8 mouse cellular contexts compared by ENCODE assay signal in genomic region chr2:33018026-33018425, GRCm38 (mm10). TPM values are rescaled to one million over a fixed set of nuclear protein-coding genes. Genes with fewer than 3 reads are reported as not detected.
DNase-seq lines count a peak whose midpoint lies in the region; ATAC-seq and TF ChIP-seq lines count a peak whose summit lies in the region.

No protein-coding gene starts in this region.

- H3K9ac ChIP-seq in CH12.LX (ENCODE audit: insufficient read depth, low read depth), result no peak overlapping the region

- H3K27ac ChIP-seq in CH12.LX (ENCODE audit: insufficient read depth, low read depth), result no peak overlapping the region

- TF ChIP-seq CTCF in CH12.LX (conservative IDR thresholded peaks at IDR 0.05 in 1 of 2, IDR thresholded peaks at IDR 0.05 in 1 of 2; ENCODE audit: low read depth in 2 of 2, low read length in 2 of 2), result no peak

- TF ChIP-seq POLR2A in CH12.LX (IDR thresholded peaks at IDR 0.05; ENCODE audit: low read depth, low read length), result no peak

- peaks cover 82% of the 10 kb centered on the region for H3K27me3 ChIP-seq in CH12.LX (replicated peaks)

- no peak overlapping the region for H3K4me3 ChIP-seq in CH12.LX (replicated peaks in 1 of 3; ENCODE audit: low read depth in 2 of 3, low read length in 2 of 3, poor library complexity in 1 of 3)

- no peaks in the 10 kb centered on the region for H3K79me2 ChIP-seq in CH12.LX (replicated peaks; ENCODE audit: control insufficient read depth, extremely low read depth, insufficient read depth, poor library complexity, severe bottlenecking)

- peaks cover 3% of the 10 kb centered on the region for H3K9me3 ChIP-seq in CH12.LX (replicated peaks; ENCODE audit: low read length)

- no peaks in the 10 kb centered on the region for H3K36me3 ChIP-seq in CH12.LX (replicated peaks in 1 of 2; ENCODE audit: control insufficient read depth in 1 of 2, insufficient read depth in 1 of 2, low read length in 1 of 2)

- H3K4me2 ChIP-seq in CH12.LX (ENCODE audit: insufficient read depth, low read depth, poor library complexity, severe bottlenecking), result no peak overlapping the region

- ATAC-seq in cerebellum, adult (ENCODE audit: insufficient number of reproducible peaks, low FRiP score, low TSS enrichment), result no peak

- WGBS in large intestine, adult 2 months, result 6% methylated on average over 6 of the region's 6 CpGs

- no peak for TF ChIP-seq EP300 in CH12.LX (IDR thresholded peaks at IDR 0.05; ENCODE audit: low read length)

- in situ Hi-C loops in CH12.LX (cut with MboI; ENCODE audit: low pct_ligation_motif_present, low pct_unique_long_range_greater_than_20kb, low sequenced_read_pairs), result no loop called here

- no peaks in the 10 kb centered on the region for H3K4me1 ChIP-seq in CH12.LX (ENCODE audit: control insufficient read depth in 1 of 2, insufficient read depth in 2 of 2)

- dilution Hi-C loops in CH12.LX (cut with MboI; ENCODE audit: extremely low pct_ligation_motif_present, extremely low pct_unique_long_range_greater_than_20kb, low sequenced_read_pairs), result no loop called here

- TF ChIP-seq RAD21 in CH12.LX (IDR thresholded peaks at IDR 0.05; ENCODE audit: low read depth, low read length), result no peak

- DNase-seq in heart, adult 8-10 months (ENCODE audit: low spot score), result peak; percentile 19
- DNase-seq in heart, adult 11 months, result no peak
- peak; percentile 34 for DNase-seq in CH12.LX (ENCODE audit: extremely low read depth)
- DNase-seq in embryo, embryonic 11 days, result peak; percentile 67
- peak; percentile 1 for DNase-seq in large intestine, adult 2 months (ENCODE audit: low read depth, low spot score)
- DNase-seq in thymus, postnatal 14 days, result peak; percentile 59
- no peak for DNase-seq in frontal cortex, postnatal 14 days (ENCODE audit: low spot score in 2 of 2)

TF ChIP-seq in CH12.LX, 34 proteins besides CTCF, POLR2A, EP300 and RAD21:
- TF ChIP-seq POLR2AphosphoS2 (IDR thresholded peaks at IDR 0.05; ENCODE audit: low read depth, low read length) (no peak), TBP (conservative IDR thresholded peaks at IDR 0.05; ENCODE audit: low read depth, low read length) (no peak), PAX5 (IDR thresholded peaks at IDR 0.05; ENCODE audit: low read length) (no peak), SIN3A (IDR thresholded peaks at IDR 0.05; ENCODE audit: low read length) (peak; percentile 98), MAX (IDR thresholded peaks at IDR 0.05; ENCODE audit: low read length) (no peak), MAFK (IDR thresholded peaks at IDR 0.05; ENCODE audit: insufficient replicate concordance, low read length) (no peak), NELFE (IDR thresholded peaks at IDR 0.05; ENCODE audit: low read depth, low read length) (no peak), MXI1 (IDR thresholded peaks at IDR 0.05; ENCODE audit: low read depth, low read length) (peak; percentile 97), NRF1 (IDR thresholded peaks at IDR 0.05; ENCODE audit: low read depth, low read length) (no peak), TCF12 (IDR thresholded peaks at IDR 0.05; ENCODE audit: low read depth, low read length) (no peak), RCOR1 (conservative IDR thresholded peaks at IDR 0.05; ENCODE audit: low read depth, low read length) (no peak)

RNA-seq across cellular contexts. Expression of gene Slc2a8, which starts 36.1 kb away (rescaled TPM):
- total RNA-seq in heart, adult 8-10 months (2022), result 10 to 100 TPM; 15.2 to 20.2 (median 17.1) TPM
- 3.8 and 5.6 TPM in 2 replicates for total RNA-seq in CH12.LX (2012; rRNA removed)
- 0.95 and 1.3 TPM in 2 replicates for total RNA-seq in CH12.LX (2014; rRNA removed)
- polyA plus RNA-seq in CH12.LX (2012; ENCODE audit: insufficient read length, low read depth), result 0.90 and 1.1 TPM in 2 replicates
- polyA plus RNA-seq in large intestine, adult 2 months (2012; rRNA removed), result 12.4 and 14.9 TPM in 2 replicates

RNA-seq across cellular contexts. Expression of gene Lrsam1, which starts 56.6 kb away (rescaled TPM):
- total RNA-seq in heart, adult 8-10 months (2022), result 10 to 100 TPM; 13.1 to 21.8 (median 17.5) TPM
- 9.5 and 10.2 TPM in 2 replicates for total RNA-seq in CH12.LX (2012; rRNA removed)
- total RNA-seq in CH12.LX (2014; rRNA removed), result 4.6 and 5.0 TPM in 2 replicates
- 4.7 and 5.4 TPM in 2 replicates for polyA plus RNA-seq in CH12.LX (2012; ENCODE audit: insufficient read length, low read depth)
- 6.3 and 10.2 TPM in 2 replicates for polyA plus RNA-seq in large intestine, adult 2 months (2012; rRNA removed)

RNA-seq across cellular contexts. Expression of gene Rpl12, which starts 56.7 kb away (rescaled TPM):
- total RNA-seq in heart, adult 8-10 months (2022), result 10 to 100 TPM; 56.3 to 66.1 (median 58.9) TPM
- total RNA-seq in CH12.LX (2012; rRNA removed) (2,275 and 2,528 TPM in 2 replicates), CH12.LX (2014; rRNA removed) (1,298 and 1,607 TPM in 2 replicates)
- polyA plus RNA-seq in CH12.LX (2012; ENCODE audit: insufficient read length, low read depth), result 87.8 and 91.3 TPM in 2 replicates
- polyA plus RNA-seq in large intestine, adult 2 months (2012; rRNA removed), result 380 and 390 TPM in 2 replicates

Comparison
In these comparisons a context has a peak if more than half of its experiments do, and no peak if none do; other contexts are left out.
1. DNase-seq: peak in heart, adult 8-10 months (single experiment), CH12.LX (single experiment), embryo, embryonic 11 days (single experiment), large intestine, adult 2 months (single experiment) and thymus, postnatal 14 days (single experiment); none in heart, adult 11 months (single experiment) and frontal cortex, postnatal 14 days (0 of 2).
2. RNA of gene Rpl12, which starts 56.7 kb away (total RNA-seq): 1,298 to 2,528 TPM in CH12.LX; 56.3 to 66.1 TPM in heart, adult 8-10 months; every median in the first group is over 10 times any median in the second.